Mouse (Mus musculus) midbrain, embryonic 13.5 days (tissue): ENCODE results near the gene Flnb. TPM values are rescaled to one million over a fixed set of nuclear protein-coding genes. Genes with fewer than 3 reads are reported as not detected.

Experiments used
- ATAC-seq: fragments of 200-750 bp; cut with Nextera tagmentation; 2 replicates; pipeline ENCODE4 v1.8.0; 2017; ENCODE audit warnings: mild to moderate bottlenecking, moderate TSS enrichment, moderate library complexity
- H3K27ac ChIP-seq: fragments of 300-500 bp; sonication (generic); 2 replicates; pipeline ENCODE4 v1.5.1; 2015; ENCODE audit warnings: inconsistent platforms, mild to moderate bottlenecking, moderate library complexity
- H3K27me3 ChIP-seq: fragments of 300-500 bp; sonication (generic); 2 replicates; pipeline ENCODE4 v1.6.1; 2015; ENCODE audit warnings: mild to moderate bottlenecking, inconsistent platforms
- H3K36me3 ChIP-seq: fragments of 300-500 bp; sonication (generic); 2 replicates; pipeline ENCODE4 v1.6.1; 2015; ENCODE audit warnings: mild to moderate bottlenecking, inconsistent platforms
- H3K4me1 ChIP-seq: fragments of 300-500 bp; sonication (generic); replicated peaks from 2 replicates; pipeline ENCODE4 v1.6.1; 2015; ENCODE audit warnings: inconsistent platforms
- H3K4me2 ChIP-seq: fragments of 300-500 bp; sonication (generic); replicated peaks from 2 replicates; pipeline ENCODE4 v1.6.1; 2015; ENCODE audit warnings: moderate library complexity, mild to moderate bottlenecking, inconsistent platforms
- H3K4me3 ChIP-seq: fragments of 300-500 bp; sonication (generic); replicated peaks from 2 replicates; pipeline ENCODE4 v1.5.1; 2015; ENCODE audit warnings: mild to moderate bottlenecking, inconsistent platforms
- H3K9ac ChIP-seq: fragments of 300-500 bp; sonication (generic); replicated peaks from 2 replicates; pipeline ENCODE4 v1.6.1; 2015; ENCODE audit warnings: mild to moderate bottlenecking, inconsistent platforms
- H3K9me3 ChIP-seq: fragments of 300-500 bp; sonication (generic); 2 replicates; pipeline ENCODE4 v1.6.1; 2016; ENCODE audit warnings: mild to moderate bottlenecking, inconsistent platforms
- WGBS: fragments of 180-500 bp; shearing (Covaris S2); methylation state at CpG from one replicate; pipeline ENCODE4 v1.1.7; 2015; 5-methylcytosine and 5-hydroxymethylcytosine counted together
- polyA plus RNA-seq: library from polyadenylated mRNA; unstranded; fragments of >200 nt; fragmentation: Nextera tagmentation; extraction: Ambion mirVana; gene quantifications from 2 replicates; pipeline ENCODE4 v1.2.1, GENCODE M21; 2015

Gene Flnb
- polyA plus RNA-seq, 1 experiment from 2014 or later = 10.8 TPM

GRCm38 (mm10) chr14:7889834-7890233 is 72.1 kb downstream of the Flnb start:
- H3K4me3 ChIP-seq = no peak overlapping the region
- peaks cover 59% of the 10 kb centered on the region for H3K36me3 ChIP-seq
- H3K27me3 ChIP-seq = no peaks in the 10 kb centered on the region
- ATAC-seq = no peak
- peak overlapping the region; percentile 80; the same call in 1 of the 2 replicates for H3K27ac ChIP-seq
- H3K4me1 ChIP-seq = peaks cover 20% of the 10 kb centered on the region
- H3K9me3 ChIP-seq = no peaks in the 10 kb centered on the region
- no peak overlapping the region for H3K9ac ChIP-seq
- no peak overlapping the region for H3K4me2 ChIP-seq
- WGBS = 82% methylated on average over 9 of the region's 9 CpGs

- peaks cover 56% of the 10 kb centered on the region for H3K36me3 ChIP-seq
- H3K4me2 ChIP-seq = no peak overlapping the region
- ATAC-seq = no peak
Observed at GRCm38 (mm10) chr14:7891401-7891800, 73.6 kb downstream of the Flnb start.

GRCm38 (mm10) chr14:7896126-7896525 is 78.4 kb downstream of the Flnb start:
- no peak overlapping the region for H3K4me3 ChIP-seq
- H3K36me3 ChIP-seq = peaks cover 70% of the 10 kb centered on the region
- H3K27ac ChIP-seq = no peak overlapping the region
- H3K9me3 ChIP-seq = no peaks in the 10 kb centered on the region
- no peaks in the 10 kb centered on the region for H3K4me1 ChIP-seq
- H3K27me3 ChIP-seq = no peaks in the 10 kb centered on the region
- WGBS = 94% methylated on average over 9 of the region's 9 CpGs
- ATAC-seq = no peak
- H3K9ac ChIP-seq = no peak overlapping the region
- no peak overlapping the region for H3K4me2 ChIP-seq

More at GRCm38 (mm10) chr14:7891401-7891800, 73.6 kb downstream of the Flnb start:
- Histone ChIP-seq H3K9ac (no peak overlapping the region), H3K4me3 (no peak overlapping the region), H3K4me1 (peaks cover 20% of the 10 kb centered on the region), H3K9me3 (no peaks in the 10 kb centered on the region), H3K27ac (no peak overlapping the region), H3K27me3 (no peaks in the 10 kb centered on the region)

- H3K4me3 ChIP-seq = no peak overlapping the region
- WGBS = 97% methylated on average over 1 of the region's 1 CpGs
- H3K4me2 ChIP-seq = no peak overlapping the region
- no peak for ATAC-seq
- H3K9ac ChIP-seq = no peak overlapping the region
- H3K27ac ChIP-seq = no peak overlapping the region
- no peaks in the 10 kb centered on the region for H3K4me1 ChIP-seq
- peaks cover 69% of the 10 kb centered on the region for H3K36me3 ChIP-seq
- H3K9me3 ChIP-seq = no peaks in the 10 kb centered on the region
- no peaks in the 10 kb centered on the region for H3K27me3 ChIP-seq
Observed at GRCm38 (mm10) chr14:7896699-7897098, 78.9 kb downstream of the Flnb start.

- WGBS = 80% methylated on average over 3 of the region's 3 CpGs
- Histone ChIP-seq H3K4me3 (no peak overlapping the region), H3K36me3 (peaks cover 51% of the 10 kb centered on the region), H3K4me1 (no peaks in the 10 kb centered on the region), H3K27me3 (no peaks in the 10 kb centered on the region), H3K9me3 (no peaks in the 10 kb centered on the region), H3K4me2 (no peak overlapping the region), H3K9ac (no peak overlapping the region), H3K27ac (no peak overlapping the region)
- ATAC-seq = no peak
Observed at GRCm38 (mm10) chr14:7899986-7900385, 82.2 kb downstream of the Flnb start.

- 71% methylated on average over 11 of the region's 11 CpGs for WGBS
- Histone ChIP-seq H3K9me3 (no peaks in the 10 kb centered on the region), H3K4me3 (no peak overlapping the region), H3K4me1 (no peaks in the 10 kb centered on the region), H3K36me3 (peaks cover 54% of the 10 kb centered on the region), H3K27me3 (no peaks in the 10 kb centered on the region), H3K27ac (no peak overlapping the region), H3K4me2 (no peak overlapping the region), H3K9ac (no peak overlapping the region)
- ATAC-seq = no peak; the same call in 1 of the 2 replicates
Observed at GRCm38 (mm10) chr14:7900481-7901049, 82.8 kb downstream of the Flnb start.

- Histone ChIP-seq H3K9ac (no peak overlapping the region), H3K27ac (no peak overlapping the region), H3K4me3 (no peak overlapping the region), H3K27me3 (no peaks in the 10 kb centered on the region), H3K36me3 (peaks cover 55% of the 10 kb centered on the region), H3K4me2 (no peak overlapping the region), H3K4me1 (no peaks in the 10 kb centered on the region), H3K9me3 (no peaks in the 10 kb centered on the region)
- 87% methylated on average over 12 of the region's 12 CpGs for WGBS
- 0 out of 2 replicates have a peak, but pooled peaks have one; percentile 34 for ATAC-seq
Observed at GRCm38 (mm10) chr14:7901484-7902240, 83.9 kb downstream of the Flnb start.

GRCm38 (mm10) chr14:7907058-7907457 is 89.3 kb downstream of the Flnb start:
- Histone ChIP-seq H3K27me3 (no peaks in the 10 kb centered on the region), H3K4me1 (no peaks in the 10 kb centered on the region), H3K4me3 (no peak overlapping the region), H3K4me2 (no peak overlapping the region), H3K9ac (no peak overlapping the region), H3K27ac (no peak overlapping the region), H3K9me3 (no peaks in the 10 kb centered on the region), H3K36me3 (peaks cover 48% of the 10 kb centered on the region)
- 88% methylated on average over 11 of the region's 11 CpGs for WGBS
- no peak for ATAC-seq

- H3K4me2 ChIP-seq = no peak overlapping the region
- H3K4me1 ChIP-seq = no peaks in the 10 kb centered on the region
- no peak for ATAC-seq
- H3K9me3 ChIP-seq = no peaks in the 10 kb centered on the region
- no peaks in the 10 kb centered on the region for H3K27me3 ChIP-seq
- 67% methylated on average over 10 of the region's 10 CpGs for WGBS
- H3K27ac ChIP-seq = no peak overlapping the region
- no peak overlapping the region for H3K4me3 ChIP-seq
- peaks cover 49% of the 10 kb centered on the region for H3K36me3 ChIP-seq
- no peak overlapping the region for H3K9ac ChIP-seq
Observed at GRCm38 (mm10) chr14:7909472-7909871, 91.7 kb downstream of the Flnb start.

- no peaks in the 10 kb centered on the region for H3K27me3 ChIP-seq
- no peaks in the 10 kb centered on the region for H3K4me1 ChIP-seq
- H3K4me2 ChIP-seq = no peak overlapping the region
- no peak overlapping the region for H3K4me3 ChIP-seq
- peaks cover 57% of the 10 kb centered on the region for H3K36me3 ChIP-seq
- no peak overlapping the region for H3K9ac ChIP-seq
- H3K9me3 ChIP-seq = no peaks in the 10 kb centered on the region
- 73% methylated on average over 7 of the region's 7 CpGs for WGBS
- ATAC-seq = 0 out of 2 replicates have a peak, but pooled peaks have one; percentile 50
- H3K27ac ChIP-seq = no peak overlapping the region
Observed at GRCm38 (mm10) chr14:7913842-7914241, 96.1 kb downstream of the Flnb start.

- no peaks in the 10 kb centered on the region for H3K27me3 ChIP-seq
- peaks cover 58% of the 10 kb centered on the region for H3K36me3 ChIP-seq
- no peaks in the 10 kb centered on the region for H3K9me3 ChIP-seq
- no peaks in the 10 kb centered on the region for H3K4me1 ChIP-seq
- WGBS = 83% methylated on average over 4 of the region's 4 CpGs
- no peak overlapping the region for H3K9ac ChIP-seq
- H3K4me2 ChIP-seq = no peak overlapping the region
- ATAC-seq = 0 out of 2 replicates have a peak, but pooled peaks have one; percentile 17
- H3K27ac ChIP-seq = no peak overlapping the region
- H3K4me3 ChIP-seq = no peak overlapping the region
Observed at GRCm38 (mm10) chr14:7914461-7914860, 96.7 kb downstream of the Flnb start.

- no peaks in the 10 kb centered on the region for H3K9me3 ChIP-seq
- H3K9ac ChIP-seq = no peak overlapping the region
- no peak for ATAC-seq
- no peaks in the 10 kb centered on the region for H3K27me3 ChIP-seq
- 85% methylated on average over 6 of the region's 6 CpGs for WGBS
- H3K27ac ChIP-seq = no peak overlapping the region
- peaks cover 75% of the 10 kb centered on the region for H3K36me3 ChIP-seq
- no peaks in the 10 kb centered on the region for H3K4me1 ChIP-seq
- no peak overlapping the region for H3K4me3 ChIP-seq
- H3K4me2 ChIP-seq = no peak overlapping the region
Observed at GRCm38 (mm10) chr14:7918150-7918991, 100.6 kb downstream of the Flnb start.
